Mouse (Mus musculus) cerebellum, postnatal 36 days (tissue): ENCODE measurements around the gene Lsm6.

Experiments used
- DNase-seq, 2 experiments: peaks; one replicate each; pipeline ENCODE4 v3.0.0; 2021 to 2022; ENCODE audit warnings: mixed read lengths in 2 of 2

Gene Lsm6

DNA sequence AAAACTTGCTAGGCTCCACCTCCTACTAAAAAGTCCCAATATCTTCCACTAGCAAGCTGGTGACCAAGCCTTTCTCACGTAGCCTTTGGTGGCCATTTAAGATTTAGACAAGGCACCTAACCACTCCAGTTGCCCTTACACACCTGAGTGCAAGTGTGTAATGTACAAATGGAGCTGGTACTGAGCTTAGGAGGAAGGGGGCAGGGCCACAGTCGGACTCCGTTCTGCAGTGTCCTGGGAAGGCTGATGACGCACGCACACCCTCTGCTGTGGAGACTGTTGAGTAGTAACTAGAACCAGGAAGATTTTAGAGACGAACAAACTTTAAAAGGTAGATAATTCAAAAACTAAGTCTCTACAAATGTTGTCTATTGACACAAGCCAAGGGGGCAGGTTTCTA, 19.7 kb downstream of the Lsm6 start:
- DNase-seq = no peak

DNA sequence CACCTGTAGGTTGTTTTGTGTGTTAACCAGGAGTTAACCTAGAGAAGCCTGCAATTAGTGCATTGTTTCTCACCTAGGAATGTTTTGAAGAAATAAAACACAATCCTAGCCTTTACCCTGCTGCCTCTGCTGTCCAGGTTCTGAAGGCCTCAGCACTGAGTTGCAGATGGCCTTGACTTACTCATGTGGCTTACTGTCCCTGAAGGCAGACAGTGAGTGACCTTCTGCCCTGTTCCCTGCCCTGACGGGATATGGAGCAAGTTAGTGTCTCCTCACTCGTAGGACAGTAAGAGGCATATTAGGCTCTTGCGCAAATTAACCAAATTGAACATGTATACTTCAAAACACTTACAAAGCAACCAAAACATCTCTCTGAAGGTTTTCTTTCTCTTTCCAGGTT, 22.3 kb downstream of the Lsm6 start:
- no peak for DNase-seq

DNA sequence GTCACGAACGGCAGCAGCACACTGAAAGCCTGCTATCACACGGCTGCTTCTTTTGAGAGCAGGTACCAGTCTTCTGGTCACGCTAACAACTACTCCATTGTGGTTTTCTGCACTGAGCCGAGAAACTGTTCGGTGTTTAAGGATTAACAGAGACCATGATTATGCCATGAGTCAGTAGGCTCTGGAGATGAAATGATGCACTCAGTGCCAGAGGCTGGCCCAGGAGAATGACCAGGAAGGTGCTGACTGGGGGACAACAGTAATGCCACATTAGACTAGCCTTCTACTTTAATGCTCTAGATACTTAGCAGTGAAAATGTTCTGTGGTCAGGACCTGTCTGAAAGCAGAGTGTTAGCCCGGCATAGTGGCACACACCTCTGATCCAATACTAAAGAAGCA, 23.0 kb downstream of the Lsm6 start:
- no peak for DNase-seq

DNA sequence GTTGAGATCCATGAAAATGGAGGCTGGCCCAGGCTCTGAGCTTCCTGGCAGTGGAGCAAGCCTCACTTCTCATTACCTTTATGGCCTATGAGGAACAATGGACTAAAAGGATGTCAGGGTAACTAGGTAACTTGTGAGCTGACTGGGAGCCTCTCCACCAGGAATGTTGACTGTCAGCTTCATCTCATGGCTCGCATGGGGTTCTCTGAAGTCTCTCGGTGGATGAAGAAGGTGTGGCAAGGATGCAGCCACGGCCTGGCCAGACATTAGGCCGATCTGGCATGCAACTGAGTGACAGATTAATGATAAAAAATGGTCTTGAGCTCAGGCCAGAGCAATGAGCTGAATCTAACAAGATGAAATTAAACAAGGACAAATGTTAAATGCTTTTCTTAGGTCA, 27.7 kb downstream of the Lsm6 start:
- DNase-seq = no peak

DNA sequence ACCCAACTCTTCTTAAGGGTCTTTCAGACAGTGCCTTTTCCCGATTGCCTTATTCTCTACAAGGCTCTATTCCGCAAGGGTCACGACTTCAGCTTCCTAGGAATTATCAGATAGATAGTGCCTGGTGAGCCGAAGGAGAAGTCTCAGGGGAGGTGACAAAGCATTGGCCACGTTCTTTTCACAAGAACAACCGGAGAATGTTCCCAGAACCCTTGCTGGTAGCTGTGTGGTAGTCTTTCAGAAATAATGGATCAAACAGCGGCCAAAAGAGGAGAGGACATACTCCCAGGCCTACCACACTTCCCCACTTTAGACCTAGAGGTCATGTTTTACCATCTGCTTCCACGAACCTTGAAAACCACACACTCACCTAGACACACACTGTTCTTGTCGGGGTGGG, 44.1 kb downstream of the Lsm6 start:
- no peak for DNase-seq

DNA sequence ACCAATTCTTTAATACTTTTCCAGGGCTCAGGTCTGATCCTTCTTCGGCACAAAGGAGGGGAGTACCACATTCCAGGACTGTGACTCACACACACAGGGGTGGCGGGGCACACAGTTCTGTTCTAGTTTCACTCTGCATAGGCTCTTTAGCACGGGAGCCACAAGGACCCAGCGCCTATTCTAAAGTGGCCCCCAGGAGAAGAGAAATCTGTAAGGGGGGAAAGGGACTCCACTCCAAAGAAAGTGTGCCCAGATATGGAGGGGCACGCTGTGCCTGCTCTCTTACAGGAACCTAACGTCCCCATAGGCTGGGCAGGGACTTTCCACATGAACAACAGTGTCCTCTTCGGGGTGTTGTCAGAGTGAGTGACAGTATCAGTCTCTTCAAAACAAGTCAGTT, 49.7 kb downstream of the Lsm6 start:
- DNase-seq = no peak

DNA sequence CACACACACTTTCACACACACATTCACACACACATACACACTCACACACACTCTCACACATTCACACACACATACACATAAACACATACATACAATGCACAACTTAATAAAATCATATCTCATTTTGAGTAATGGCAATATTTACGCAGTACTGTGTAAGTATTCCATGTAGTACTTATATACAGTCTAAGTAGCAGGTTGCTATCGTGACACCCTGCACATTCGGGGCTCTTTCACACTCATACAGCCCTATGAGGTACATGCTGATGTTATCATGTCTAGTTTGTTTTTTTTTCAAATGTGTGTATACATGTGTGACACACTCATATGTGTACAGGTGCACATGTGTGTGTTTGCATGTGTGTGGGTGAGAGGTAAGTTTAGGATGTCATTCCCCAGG, 50.4 kb downstream of the Lsm6 start:
- no peak for DNase-seq

DNA sequence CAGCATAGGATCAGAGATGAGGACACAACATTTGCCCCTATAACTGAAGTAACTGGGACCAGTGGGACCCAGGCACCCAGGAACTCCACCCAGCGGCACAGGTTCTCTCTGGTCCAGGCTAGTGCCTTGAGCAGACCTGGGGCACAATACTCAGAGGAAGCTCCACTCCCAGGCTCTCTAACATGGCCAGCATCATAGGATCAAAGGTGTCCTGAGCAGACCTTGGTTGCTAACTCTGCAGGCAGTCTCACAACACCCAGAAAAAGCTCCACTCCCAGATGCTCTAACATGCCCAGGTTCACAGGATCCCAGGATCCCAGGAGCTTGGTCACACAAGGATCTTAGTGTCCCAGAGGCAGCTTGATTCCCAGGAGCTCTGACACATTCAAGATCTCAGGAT, 55.4 kb downstream of the Lsm6 start:
- no peak for DNase-seq

DNA sequence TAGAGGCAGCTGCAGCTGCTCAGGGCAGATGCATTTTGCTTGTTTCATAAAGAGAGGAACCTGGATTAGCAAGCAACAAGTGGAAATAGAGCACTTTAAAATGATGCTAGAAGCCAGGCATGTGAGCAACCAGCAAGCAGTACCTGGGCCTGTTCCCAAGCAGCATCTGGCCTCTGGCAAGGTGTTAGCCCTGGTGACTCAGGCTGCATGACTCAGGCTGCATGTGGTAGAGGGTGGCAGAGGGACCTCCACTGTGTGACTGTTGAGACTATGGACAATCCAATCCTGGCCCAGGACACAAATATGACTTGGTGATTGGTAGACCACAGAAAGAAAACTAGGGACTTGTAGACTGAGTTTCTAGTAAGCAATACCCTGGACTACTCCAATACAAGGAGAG, 56.0 kb downstream of the Lsm6 start:
- DNase-seq = no peak

DNA sequence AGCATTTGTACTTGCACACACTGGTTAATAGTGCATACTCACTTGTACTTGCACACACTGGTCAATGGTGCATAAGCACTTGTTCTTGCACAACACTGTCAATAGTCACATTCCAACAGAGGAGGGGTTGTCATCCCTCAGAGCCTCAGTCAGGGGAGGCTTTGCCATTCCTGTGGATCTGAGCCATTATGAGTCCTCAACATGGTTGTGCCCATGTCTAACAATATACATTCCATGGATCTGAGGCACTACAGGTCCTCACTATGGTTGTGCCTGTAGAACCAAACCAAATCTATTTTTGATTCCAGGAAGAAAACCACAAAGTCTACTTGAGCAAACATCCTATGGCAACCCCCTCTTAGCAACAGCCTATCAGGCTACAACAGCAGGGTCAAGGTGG, 61.8 kb downstream of the Lsm6 start:
- no peak for DNase-seq

DNA sequence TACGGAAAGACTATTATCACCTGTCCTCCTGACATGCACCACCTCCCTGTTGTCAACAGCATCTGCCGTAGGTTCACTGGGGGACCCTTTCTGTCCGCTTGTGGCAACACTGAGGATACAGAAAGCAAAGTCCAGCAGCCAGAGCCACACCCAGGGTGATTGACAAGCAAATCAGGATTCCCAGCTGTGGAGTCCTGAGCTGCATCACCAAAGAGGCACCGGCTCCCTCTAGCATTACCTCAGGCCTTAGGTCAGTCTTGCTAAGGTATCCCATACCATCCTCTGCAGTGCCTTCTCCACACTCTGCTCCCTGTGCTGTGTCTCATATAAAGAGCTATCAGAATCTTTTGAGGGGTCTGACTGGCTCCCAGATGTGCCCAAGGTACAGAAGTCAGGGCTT, 66.0 kb downstream of the Lsm6 start:
- no peak for DNase-seq
